Mouse (Mus musculus) gastrocnemius, adult 2 months (tissue): ENCODE measurements around the gene Rad51b. TPM values are rescaled to one million over a fixed set of nuclear protein-coding genes. Genes with fewer than 3 reads are reported as not detected.

Experiments
- DNase-seq: peaks from one replicate; pipeline ENCODE4 v3.0.0; 2022
- H3K27ac ChIP-seq: fragments of 200-600 bp; 2 replicates; pipeline ENCODE4 v1.8.1; 2022; ENCODE audit warnings: mild to moderate bottlenecking
- H3K4me3 ChIP-seq: fragments of 200-600 bp; 2 replicates; pipeline ENCODE4 v1.8.1; 2022; ENCODE audit warnings: mild to moderate bottlenecking, moderate library complexity
- CTCF ChIP-seq: fragments of 200-600 bp; IDR thresholded peaks from 2 replicates; pipeline ENCODE4 v1.8.1; 2022; ENCODE audit warnings: antibody characterized with exemption, mild to moderate bottlenecking, moderate library complexity
- intact Hi-C: fragments of 180-260 bp; cut with DNase I; formaldehyde crosslinking; loops from one replicate; pipeline ENCODE4 v1.15.1; 2025
- total RNA-seq, 2 experiments: library from RNA; stranded (reverse); gene quantifications; 2 replicates each; pipeline ENCODE4 v1.2.3; 2021

Gene Rad51b
- total RNA-seq, 2 experiments from 2014 or later, result 0.11 TPM; not detected in 1

- no peak for DNase-seq
- H3K4me3 ChIP-seq, result no peak overlapping the region
- intact Hi-C loops, result loop anchor here (2.0 to 10.0 kb wide), 5 partner anchors 95 to 355 kb away; partner anchors contain the start of gene Zfp36l1
- peak overlapping the region; percentile 68 for H3K27ac ChIP-seq
- TF ChIP-seq CTCF, result no peak
These were observed 460.7 kb downstream of the Rad51b start for GRCm38 (mm10) chr12:79757775-79758174.

DNA sequence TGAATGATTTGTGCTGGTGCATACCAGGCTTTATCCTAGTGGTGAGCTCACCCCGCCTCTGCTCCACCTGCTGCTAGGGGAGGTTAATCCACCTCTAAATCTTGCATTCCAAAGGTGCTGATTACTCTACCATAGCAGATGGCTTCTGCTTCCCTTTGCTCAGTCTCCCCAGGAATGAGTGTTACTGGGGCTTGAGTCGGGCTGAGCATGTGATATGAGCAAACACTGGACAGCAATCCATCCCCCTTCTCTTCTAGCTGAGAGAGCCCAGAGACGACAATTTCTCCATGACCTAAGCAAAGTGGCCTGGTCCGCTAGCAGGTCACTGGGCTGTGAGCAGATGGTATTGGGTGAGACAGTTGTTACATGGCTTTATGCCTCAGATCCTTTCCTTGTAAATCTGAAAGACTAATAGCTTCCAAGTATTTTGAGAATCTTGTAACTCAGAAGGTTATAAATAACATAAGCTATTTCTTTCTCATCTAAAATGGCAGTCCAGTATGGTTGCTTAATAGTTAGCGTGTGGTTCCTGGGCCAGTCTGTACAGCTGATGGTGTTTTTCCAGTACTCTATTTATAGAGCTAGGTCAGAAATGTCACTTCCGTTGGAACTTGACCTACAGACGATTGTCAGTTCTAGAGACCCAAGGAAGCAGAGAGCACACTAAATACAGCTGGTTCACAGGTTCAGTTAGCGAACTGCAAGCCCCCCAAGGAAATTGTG lies 462.3 kb downstream of the Rad51b start:
- intact Hi-C loops, result loop anchor here (2.0 to 10.0 kb wide), 5 partner anchors 97 to 353 kb away; partner anchors contain the start of gene Zfp36l1
- Histone ChIP-seq H3K4me3 (peak overlapping the region; percentile 38), H3K27ac (peak overlapping the region; percentile 84)
- TF ChIP-seq CTCF, result peak; percentile 39
- DNase-seq, result peak; percentile 52

GRCm38 (mm10) chr12:79761217-79761616 lies 464.1 kb downstream of the Rad51b start:
- no peak for TF ChIP-seq CTCF
- intact Hi-C loops, result no loop called here
- Histone ChIP-seq H3K4me3 (no peak overlapping the region), H3K27ac (peak overlapping the region; percentile 84)
- DNase-seq, result no peak

DNA sequence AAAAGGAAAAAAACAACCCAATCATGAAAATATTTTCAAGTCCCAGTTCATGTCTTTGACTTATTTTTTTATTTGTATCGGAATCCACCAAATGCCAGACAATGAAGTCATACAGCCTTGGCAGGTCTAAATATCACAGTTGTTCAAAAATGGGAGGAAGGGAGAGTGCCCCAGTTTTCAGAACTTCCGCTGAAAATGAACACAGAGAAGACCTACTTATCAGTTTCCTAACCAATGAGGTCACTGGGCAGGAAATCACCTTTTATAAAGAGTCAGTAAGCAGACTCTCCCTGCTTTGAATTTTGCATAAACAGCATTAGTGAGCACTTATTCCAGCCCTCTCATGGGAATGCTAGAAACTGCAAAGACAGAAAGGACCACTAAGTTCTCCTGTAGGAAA lies 465.0 kb downstream of the Rad51b start:
- no peak for TF ChIP-seq CTCF
- intact Hi-C loops, result no loop called here
- Histone ChIP-seq H3K27ac (peak overlapping the region; percentile 84), H3K4me3 (no peak overlapping the region)
- DNase-seq, result no peak

DNA sequence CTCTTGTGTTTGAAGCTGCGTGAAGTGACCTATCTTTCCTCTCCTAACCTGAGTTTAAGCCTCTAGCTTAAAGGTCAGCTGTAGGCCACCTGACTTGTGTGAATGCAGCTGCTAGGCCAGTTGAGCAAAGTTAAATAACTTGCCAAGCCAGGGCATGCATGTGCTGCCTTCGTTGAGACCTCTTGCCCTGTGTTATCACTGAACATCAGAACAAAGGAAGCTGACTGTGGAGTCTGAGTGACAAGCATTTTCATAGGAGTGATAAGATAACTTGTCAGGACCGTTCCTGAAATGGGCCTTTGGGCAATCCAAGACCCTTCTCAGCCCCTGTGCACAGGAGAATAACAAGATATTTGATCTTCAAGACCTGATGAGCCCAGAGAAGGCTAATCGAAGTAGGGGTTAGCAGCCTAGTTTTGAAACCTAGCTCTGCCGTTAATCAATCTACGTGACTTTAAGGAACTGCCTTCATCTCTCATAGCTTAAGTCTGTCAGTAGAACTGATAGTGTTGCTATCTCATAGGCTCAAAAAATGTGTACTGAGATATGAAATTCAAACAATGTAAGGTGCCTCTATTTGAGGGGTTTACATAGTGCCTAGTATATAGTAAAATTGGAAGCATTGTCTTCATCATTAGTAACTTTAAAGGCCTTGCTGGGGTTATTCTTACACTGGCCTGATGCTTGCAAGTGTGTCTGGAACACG lies 465.6 kb downstream of the Rad51b start:
- Histone ChIP-seq H3K4me3 (no peak overlapping the region), H3K27ac (peak overlapping the region; percentile 84)
- TF ChIP-seq CTCF, result no peak
- intact Hi-C loops, result no loop called here
- DNase-seq, result no peak

DNA sequence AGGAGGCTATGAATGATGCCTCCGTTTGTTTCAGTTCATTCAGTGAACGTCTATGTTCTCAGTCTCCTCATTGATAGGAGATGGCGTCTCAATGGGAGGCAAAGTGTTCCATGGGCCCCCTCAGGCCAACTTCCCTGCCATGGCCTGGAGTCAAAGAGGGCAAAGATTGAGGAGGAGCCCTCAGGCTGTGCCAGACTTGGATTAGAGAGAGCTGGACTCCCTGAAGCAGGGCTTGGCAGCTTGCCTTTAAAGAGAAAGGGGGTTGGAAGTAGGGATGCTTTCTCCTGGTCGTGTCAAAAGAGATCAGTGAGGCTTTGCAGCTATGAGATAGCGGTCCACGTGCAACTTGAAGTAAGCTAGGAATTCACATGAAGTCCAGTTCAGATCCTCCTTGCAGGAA lies 469.0 kb downstream of the Rad51b start:
- no peak overlapping the region for H3K27ac ChIP-seq

GRCm38 (mm10) chr12:79768741-79769322 lies 471.8 kb downstream of the Rad51b start:
- no peak for TF ChIP-seq CTCF
- Histone ChIP-seq H3K27ac (no peak overlapping the region), H3K4me3 (no peak overlapping the region)
- no peak for DNase-seq
- intact Hi-C loops, result no loop called here

More for the DNA sequence above, 469.0 kb downstream of the Rad51b start:
- no peak overlapping the region for H3K4me3 ChIP-seq
- intact Hi-C loops, result no loop called here
- TF ChIP-seq CTCF, result no peak
- no peak for DNase-seq

DNA sequence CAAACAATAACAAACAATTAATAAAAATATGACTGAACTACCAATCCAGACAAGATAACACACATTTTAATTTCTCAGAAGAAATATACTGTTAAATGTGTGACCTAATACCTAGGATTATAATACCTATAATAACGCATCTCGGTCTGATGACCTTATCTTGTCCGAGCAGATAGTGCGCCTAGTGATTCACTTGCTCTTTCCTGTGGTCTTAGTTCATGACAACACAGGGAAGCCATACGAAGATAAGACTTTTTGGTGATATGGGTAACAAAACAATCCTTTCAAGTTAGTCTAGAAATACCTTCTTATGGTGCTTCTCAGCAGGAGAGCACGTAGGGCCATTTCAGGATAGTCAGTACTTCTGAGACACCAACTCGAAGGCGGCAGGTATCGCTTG lies 472.7 kb downstream of the Rad51b start:
- intact Hi-C loops, result no loop called here
- Histone ChIP-seq H3K4me3 (no peak overlapping the region), H3K27ac (no peak overlapping the region)
- no peak for DNase-seq
- TF ChIP-seq CTCF, result no peak

- Histone ChIP-seq H3K4me3 (no peak overlapping the region), H3K27ac (no peak overlapping the region; the same call in 1 of the 2 replicates)
- DNase-seq, result no peak
- intact Hi-C loops, result no loop called here
- TF ChIP-seq CTCF, result no peak
These were observed 474.1 kb downstream of the Rad51b start for GRCm38 (mm10) chr12:79771194-79771593.

DNA sequence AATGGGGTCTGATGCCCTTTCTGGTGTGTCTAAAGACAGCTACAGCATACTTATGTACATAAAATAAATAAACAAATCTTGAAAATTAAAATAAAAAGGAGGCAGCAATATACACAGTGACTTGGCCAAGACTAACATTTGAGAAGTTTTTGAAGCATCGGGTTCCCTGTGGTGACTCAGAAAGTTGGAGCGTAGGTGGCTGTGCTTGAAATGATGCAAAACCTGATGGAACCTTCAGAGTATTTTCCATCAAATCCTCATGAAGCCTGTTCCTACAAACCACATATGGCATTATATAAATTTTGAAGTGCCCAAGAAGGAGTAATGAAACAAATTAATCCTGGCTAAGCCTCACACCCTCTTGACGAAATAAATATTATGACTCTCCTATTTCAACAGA lies 474.7 kb downstream of the Rad51b start:
- Histone ChIP-seq H3K27ac (no peak overlapping the region), H3K4me3 (no peak overlapping the region)
- DNase-seq, result no peak
- no peak for TF ChIP-seq CTCF
- intact Hi-C loops, result no loop called here

DNA sequence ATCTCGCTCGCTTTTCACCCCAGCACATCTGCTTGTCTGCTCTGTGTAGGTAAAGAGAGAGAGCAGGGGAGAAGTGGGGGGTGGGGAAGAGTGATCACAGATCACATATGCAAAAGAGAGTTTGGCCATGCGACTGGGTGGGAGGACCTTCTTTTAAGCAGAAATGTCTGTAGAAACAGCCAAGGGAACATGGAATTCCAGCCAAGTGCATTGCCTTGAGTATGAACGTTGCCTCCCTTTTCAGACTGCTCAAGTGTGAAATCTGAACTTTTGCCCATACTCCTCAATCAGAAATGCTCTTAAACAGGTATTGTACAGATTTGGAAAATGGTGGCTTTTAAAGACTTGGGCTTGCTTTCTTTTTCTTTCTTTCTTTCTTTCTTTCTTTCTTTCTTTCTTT lies 476.2 kb downstream of the Rad51b start:
- intact Hi-C loops, result no loop called here
- DNase-seq, result no peak
- Histone ChIP-seq H3K27ac (no peak overlapping the region), H3K4me3 (no peak overlapping the region)
- TF ChIP-seq CTCF, result no peak

DNA sequence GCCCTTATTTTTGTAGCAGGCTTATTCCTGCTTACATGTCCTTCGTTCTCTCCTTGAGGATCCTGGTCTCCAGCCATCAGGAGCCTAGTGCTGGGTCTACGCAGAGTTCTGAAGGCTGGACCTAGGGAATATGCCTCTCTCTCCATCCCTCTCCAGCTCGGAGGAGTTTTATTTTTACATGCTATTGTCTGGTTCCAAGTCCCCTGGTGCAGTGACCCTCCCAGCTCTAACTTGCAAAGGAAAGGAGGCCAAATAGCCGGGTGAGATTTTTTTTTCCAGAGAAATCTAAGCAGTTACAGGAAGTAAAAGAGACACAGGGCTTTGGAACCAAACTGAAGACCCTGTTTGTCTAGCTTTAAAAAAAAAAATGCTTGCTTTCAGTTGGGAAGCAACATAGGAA lies 477.5 kb downstream of the Rad51b start:
- Histone ChIP-seq H3K27ac (peak overlapping the region; percentile 41), H3K4me3 (no peak overlapping the region)
- intact Hi-C loops, result no loop called here

DNA sequence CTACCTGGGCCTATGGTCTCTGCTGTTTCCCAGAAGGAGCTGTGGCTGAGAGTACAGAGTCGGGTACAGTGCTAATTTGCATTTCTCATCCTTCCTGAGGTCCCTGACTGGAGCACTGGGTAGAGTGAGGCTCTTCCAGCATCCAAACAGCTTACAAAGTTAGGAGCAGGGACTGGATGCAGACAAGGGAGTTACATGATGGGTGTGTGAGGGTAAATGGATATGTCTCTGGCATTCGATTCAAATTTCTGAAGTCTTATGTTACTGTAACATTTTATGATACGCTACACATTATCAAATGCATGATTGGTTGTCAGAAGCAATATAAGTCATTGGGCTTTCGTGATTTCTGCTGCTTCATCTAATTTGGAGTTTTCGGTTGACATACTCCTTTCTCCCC lies 479.7 kb downstream of the Rad51b start:
- no peak for DNase-seq

More for the DNA sequence above, 477.5 kb downstream of the Rad51b start:
- TF ChIP-seq CTCF, result no peak
- no peak for DNase-seq

More for the DNA sequence above, 479.7 kb downstream of the Rad51b start:
- intact Hi-C loops, result no loop called here
- H3K4me3 ChIP-seq, result no peak overlapping the region
- no peak for TF ChIP-seq CTCF
- no peak overlapping the region for H3K27ac ChIP-seq
